Mouse (Mus musculus): Measurements from ENCODE around the gene Eif4e.

DNA sequence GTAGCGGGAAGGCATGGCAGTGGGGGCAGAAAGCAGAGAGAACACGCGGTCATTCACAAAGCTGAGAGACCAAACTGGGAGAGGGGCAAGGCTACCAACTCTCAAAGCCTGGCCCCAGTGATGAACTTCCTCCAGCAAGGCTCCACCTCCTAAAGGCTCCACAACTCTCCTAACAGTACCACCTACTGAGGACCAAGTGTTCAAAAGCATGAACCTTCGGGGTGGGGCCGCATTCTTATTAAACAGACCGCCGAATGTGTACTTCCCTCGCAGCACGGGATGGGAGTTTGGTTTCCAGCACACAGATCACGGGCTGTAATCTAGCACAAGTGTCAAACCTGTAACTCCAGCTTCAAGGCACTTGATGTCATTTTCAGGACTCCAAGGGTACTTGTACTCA, 52.9 kb downstream of the Eif4e start:
- no peak for TF ChIP-seq CTCF (IDR thresholded peaks at IDR 0.05; ENCODE audit: borderline replicate concordance, insufficient read depth, low read length)
- no peak for TF ChIP-seq POLR2A (IDR thresholded peaks at IDR 0.05; ENCODE audit: low read depth, low read length)
